Mouse (Mus musculus) retina, embryonic 14.5 days (tissue): Measurements from ENCODE around the gene Ncoa3.
"Not testable (repeated sequence)": the region's sequence is repeated elsewhere in the genome, so short reads cannot be mapped to it uniquely, and the experiment has no call there.

Experiments
- DNase-seq: peaks from one replicate; pipeline ENCODE4 v3.0.0-alpha.2; 2015; ENCODE audit warnings: low spot score

The Ncoa3 gene

GRCm38 (mm10) chr2:165992270-165993172 is at the start of gene Ncoa3:
TSS of gene Ncoa3 (plus strand) at chr2:165992636.
- DNase-seq: peak; percentile 98

- DNase-seq: no peak
These were observed 49.3 kb upstream of the Ncoa3 start for GRCm38 (mm10) chr2:165943113-165943512.

DNA sequence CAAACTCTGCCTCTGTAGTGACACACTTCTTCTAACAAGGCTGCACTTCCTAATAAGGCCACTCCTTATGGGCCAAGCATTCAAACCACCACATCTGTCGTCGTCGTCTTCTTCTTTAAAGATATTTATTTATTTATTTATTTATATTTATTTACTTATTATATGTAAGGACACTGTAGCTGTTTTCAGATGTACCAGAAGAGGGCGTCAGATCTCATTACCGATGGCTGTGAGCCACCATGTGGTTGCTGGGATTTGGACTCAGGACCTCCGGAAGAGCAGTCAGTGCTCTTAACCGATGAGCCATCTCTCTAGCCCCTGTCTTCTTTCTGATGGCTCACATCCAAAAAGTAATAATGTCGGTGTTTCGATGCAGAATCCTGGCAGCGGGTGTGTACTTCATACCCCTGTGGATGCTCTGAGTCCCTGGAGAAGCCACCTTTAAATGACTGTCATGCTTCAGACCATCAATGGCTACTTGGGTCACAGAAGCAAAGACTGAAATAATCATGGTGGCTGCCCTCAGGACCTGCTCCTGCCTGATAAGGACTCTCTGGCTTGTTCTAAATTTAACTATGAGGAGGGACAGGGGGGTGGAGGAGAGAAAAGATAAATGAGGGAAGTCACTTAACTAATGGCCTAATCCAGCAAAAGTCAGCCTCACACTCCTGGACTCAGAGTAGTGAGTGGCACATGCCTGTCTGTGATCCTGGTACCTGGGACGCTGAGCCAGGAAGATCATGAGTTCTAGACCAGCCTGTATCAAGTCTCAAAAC is 47.7 kb upstream of the Ncoa3 start:
- no peak for DNase-seq

DNA sequence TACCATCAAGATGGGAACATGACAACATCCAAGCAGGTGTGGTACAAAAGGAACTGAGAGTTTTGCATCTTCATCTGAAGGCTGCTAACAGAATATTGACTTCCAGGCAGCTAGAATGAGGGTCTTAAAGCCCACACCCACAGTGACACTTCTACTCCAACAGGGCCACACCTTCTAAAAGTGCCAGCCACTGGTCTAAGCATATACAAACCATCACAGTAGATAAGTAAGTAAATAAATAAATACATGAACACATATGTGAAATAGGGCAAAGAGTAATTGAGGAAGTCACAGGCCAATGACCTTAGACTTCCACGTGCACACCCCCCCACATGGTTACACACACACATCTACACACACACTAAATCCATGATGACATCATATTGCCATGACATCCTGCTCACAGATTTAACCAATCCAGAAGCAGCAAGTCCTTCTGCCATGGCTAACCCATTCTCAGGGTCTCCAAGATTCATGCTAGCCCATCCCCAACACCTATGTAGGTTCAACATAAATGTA is 46.3 kb upstream of the Ncoa3 start:
- DNase-seq: no peak

- DNase-seq: no peak
These were observed 44.4 kb upstream of the Ncoa3 start for GRCm38 (mm10) chr2:165948007-165948406.

GRCm38 (mm10) chr2:165948785-165949184 is 43.7 kb upstream of the Ncoa3 start:
- DNase-seq: not testable (repeated sequence)

DNA sequence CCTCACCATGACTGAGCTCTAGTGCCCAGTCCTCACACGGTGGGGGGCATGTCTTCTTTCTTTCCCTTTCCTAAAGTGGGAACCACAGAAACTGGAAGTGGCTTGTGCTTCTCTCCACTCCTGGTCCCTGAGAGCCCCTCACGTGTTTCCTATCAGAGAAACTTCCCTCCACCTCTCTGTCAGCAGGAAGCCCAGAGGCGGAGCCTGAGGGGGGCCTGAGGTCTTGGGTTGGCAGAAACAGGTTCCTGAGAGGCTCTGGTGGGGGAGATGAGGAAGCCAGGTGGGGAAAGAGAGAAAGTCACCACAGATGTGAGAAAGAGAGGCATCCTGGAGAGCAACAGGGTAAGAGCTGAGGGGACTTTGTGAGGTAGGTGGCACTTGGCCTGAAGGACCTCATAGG is 42.7 kb upstream of the Ncoa3 start:
- DNase-seq: no peak

DNA sequence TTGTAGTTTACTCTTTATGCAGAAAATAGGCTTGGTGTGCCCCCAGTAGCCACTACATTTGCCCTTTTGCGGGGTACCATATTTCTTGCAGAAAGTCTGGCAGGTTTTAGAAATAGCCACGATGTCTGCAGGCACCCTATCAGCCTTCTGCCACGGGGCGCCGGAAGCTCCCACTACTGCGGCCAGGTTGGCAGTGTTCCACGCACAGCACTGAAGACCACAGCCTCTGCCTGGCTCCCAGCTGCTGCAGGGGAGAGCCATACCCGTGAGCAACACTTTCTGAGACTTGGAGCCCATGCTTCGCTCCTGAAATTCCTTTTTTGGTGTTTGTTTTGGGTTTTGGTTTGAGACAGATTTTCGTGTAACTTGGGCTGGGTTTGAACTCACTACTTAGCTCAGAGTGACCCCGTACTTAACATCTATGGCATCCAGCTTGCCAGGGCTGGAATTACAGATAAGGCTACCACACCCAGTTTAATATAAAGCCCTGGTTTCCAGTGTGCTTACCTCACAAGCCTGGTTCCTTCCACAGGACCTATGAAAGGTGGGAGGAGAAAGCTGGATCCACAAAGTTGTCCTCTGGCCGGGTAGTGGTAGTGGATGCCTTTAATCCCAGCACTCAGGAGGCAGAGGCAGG is 40.9 kb upstream of the Ncoa3 start:
- no peak for DNase-seq

GRCm38 (mm10) chr2:165954872-165955271 is 37.6 kb upstream of the Ncoa3 start:
- DNase-seq: no peak

GRCm38 (mm10) chr2:165955386-165955785 is 37.0 kb upstream of the Ncoa3 start:
- DNase-seq: no peak

DNA sequence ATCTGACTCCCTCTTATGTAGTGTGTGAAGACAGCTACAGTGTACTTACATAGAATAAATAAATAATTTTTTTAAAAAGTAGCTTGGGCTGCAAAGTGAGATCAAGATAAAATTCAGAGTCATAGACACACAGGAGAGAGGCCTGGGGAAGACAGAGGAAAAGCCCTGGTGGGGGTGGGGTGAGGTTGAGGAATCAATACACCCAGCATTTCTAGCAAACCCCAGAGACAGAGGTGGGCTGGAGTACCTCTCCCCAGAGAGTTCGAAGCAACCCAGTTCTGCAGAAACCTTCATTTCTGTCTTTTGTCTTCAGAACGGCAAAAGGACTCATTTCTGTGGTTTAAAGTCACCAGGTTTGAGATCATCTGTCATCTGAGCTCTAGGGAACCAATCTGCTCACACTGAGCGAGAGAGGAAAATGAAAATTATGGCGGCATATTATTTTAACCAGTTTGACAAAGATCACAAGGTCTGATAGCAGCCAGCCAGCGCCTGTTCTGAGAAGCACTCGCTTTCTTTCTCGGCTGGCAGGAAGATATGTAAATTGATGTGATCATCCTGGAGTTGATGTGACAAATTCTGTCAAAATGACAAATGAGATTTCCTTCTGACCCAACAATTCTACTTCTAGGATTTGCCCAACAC is 36.2 kb upstream of the Ncoa3 start:
- no peak for DNase-seq

DNA sequence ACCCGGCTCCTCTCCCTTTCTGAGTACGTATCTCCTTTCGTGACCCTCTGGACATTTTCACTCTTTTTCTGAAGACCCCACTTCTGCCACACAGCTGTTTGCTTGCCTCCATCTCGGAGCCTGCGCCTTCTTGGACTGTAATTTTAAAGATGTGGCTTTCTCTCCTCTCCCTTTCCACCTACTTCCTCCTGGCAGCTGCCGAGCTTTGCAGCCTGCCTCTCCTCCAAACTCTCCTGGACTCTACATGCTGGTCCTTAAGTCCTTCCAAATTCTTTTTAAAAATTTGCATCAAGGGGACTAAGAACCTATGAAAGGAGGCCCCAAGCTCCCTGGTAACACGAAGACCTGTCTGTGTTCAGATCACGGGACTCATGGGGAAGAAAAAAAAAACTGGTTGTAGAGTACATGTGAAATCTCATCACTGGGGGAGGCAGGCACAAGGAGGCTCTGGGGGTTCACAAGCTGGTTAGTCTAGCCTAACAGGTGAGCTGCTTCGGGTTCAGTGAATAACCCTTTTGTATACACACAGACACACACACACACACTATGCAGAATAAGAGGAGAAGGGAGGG is 35.1 kb upstream of the Ncoa3 start:
- DNase-seq: no peak

DNA sequence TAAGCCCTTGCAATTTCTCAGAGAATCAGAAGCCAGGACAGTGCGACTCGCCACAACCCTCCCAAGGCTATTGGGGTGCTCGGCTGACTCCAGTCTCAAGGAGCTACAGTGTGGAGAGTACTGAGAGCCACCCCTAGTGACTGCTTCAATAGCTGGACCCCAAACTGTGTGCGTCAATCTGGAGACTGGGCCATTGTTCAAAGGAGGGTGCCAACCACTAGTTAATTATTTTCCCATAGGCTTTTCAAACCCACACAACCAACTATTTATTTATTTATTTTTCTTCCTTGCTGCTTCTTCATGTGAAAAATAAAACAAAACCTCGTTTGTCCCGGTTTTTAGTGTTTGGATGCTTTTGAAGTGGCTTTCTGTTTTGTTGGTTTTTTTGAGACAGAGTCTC is 33.9 kb upstream of the Ncoa3 start:
- no peak for DNase-seq

DNA sequence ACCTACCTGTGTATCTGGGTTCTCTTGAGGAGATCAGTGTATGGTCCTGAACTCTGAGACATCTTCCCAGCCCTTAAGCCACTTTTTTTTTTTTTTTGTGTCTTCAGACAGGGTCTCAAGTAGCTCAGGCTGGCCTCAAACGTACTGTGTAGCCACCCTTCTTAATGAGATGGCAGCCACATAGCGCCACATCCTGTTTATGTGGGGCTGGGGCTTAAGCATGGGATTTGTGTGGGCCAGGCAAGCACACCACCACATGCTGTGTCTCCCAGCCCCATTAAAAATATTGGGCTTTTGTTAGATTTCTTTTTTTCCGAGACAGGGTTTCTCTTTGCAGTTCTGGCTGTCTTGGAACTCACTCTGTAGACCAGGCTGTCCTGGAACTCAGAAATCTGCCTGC is 31.7 kb upstream of the Ncoa3 start:
- DNase-seq: no peak

DNA sequence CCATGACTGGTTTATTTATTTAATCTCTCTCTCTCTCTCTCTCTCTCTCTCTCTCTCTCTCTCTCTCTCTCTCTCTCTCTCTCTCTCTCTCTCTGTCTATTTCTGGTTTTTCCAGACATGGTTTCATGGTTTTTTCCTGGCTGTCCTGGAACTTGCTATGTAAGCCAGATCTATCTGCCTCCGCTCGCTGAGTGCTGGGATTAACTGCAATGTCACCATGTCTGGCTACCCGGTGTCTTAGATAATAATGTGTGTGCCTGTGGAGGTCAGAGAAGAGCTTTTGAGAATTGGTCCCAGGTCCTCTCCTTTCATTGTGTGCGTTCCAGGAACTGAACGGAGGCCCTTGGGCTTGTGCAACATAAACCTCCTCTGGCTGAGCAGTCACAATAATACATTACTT is 29.6 kb upstream of the Ncoa3 start:
- DNase-seq: no peak

DNA sequence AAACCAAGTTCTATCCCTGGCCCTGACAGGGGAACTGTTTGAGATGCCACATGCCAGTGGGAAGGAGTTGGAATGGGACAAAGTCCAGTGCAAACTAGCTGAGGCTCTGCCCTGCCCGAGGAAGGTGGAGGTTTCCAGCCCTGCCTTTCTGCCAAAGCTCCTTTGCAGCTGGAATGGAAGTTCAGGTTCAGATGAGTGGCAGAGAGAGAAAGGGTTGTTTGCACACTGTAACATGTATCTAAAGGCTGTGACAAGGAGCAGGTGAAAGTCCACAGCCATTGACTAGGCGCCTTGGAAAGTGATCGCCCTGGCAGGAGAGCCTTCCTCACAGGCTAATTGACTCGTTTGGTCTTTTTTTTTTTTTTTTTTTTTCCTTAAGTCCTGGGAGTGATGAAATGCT is 28.3 kb upstream of the Ncoa3 start:
- no peak for DNase-seq

- no peak for DNase-seq
These were observed 25.4 kb upstream of the Ncoa3 start for GRCm38 (mm10) chr2:165967076-165967475.

DNA sequence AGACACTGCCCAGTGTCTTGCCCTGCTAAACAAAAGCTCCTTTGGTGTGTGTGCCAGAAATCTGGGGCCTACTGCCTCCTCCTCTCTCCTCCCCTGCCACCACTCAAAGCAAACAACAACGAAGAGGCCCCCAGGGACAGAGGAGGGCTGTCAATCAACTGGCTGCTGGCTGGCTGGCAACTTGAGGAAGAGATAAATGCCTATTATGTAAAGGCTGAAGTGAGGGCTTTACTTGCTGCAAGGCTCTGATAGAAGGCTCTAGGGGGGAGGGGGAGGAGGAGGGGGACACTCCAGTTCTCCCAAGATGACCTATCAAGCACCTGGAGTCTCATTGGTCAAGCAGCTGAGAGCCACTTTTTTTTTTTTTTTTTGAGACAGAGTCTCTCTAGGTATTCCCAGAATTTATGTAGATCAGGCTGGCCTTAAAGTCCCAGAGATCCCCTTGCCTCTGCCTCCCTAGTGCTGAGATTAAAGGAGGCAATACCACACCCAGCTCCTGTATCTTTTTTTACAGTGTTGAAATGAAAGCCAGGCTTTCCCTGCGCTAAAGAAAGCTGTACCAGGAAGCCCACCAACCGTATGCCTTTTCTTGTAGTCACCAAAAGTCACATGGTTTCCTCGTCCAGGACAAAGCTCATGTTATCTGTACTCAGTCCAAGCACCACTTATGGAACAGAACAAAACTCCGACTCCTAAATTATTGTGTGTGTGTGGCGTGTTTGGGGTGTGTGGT is 24.4 kb upstream of the Ncoa3 start:
- peak; percentile 77 for DNase-seq

- no peak for DNase-seq
These were observed 23.6 kb upstream of the Ncoa3 start for GRCm38 (mm10) chr2:165968876-165969275.

- no peak for DNase-seq
These were observed 23.0 kb upstream of the Ncoa3 start for GRCm38 (mm10) chr2:165969391-165969790.

DNA sequence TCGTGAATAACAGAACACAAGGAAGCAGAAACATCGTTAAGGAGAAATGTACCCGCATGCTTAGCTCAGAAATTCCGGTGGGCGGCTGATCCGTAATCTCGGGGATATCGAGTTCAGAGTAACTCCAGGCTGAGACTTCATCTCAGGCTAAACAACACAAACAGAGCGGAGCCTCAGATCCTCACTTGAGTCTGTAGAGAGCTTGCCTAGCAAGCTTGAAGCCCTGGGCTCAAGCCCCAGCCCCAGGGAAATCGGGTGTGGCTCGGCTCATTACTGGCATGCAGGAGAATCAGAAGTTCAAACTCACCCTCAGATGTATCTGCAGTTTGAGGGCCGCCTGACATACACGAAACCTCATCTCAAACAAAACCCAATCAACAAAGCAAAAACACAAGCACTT is 22.5 kb upstream of the Ncoa3 start:
- no peak for DNase-seq
